Mouse (Mus musculus): Measurements from ENCODE around the gene Bmp8b. TPM values are rescaled to one million over a fixed set of nuclear protein-coding genes. Genes with fewer than 3 reads are reported as not detected.
A peak's percentile ranks its signal among the peaks of the same experiment; 100 is the strongest.
"Not testable (repeated sequence)": the region's sequence is repeated elsewhere in the genome, so short reads cannot be mapped to it uniquely, and the experiment has no call there.

Gene Bmp8b
- polyA plus RNA-seq, 1 experiment from 2014 or later, result 2.2 TPM

DNA sequence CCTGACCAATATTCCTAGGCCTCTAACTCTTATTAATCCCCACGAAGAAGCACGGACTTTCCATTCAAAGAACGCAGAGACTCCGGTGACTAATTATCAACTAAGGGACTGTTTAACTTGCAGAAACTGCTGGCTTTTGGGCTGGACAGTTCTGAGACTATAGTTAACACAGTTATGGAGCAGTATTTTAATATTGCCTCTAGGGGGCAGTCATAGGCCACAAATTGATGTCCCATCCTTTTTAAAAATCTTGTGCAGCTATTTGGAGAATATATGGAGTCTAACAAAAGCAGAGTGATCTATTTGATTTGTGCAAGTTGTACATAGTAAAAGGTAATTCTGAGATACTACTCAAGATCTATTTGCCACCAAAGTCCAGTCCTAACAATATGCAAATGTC is 50.0 kb downstream of the Bmp8b start:
- Histone ChIP-seq H3K36me3 (ENCODE audit: control insufficient read depth, insufficient read depth, low read length) (no peaks in the 10 kb centered on the region), H3K4me3 (ENCODE audit: low read depth, low read length) (no peak overlapping the region), H3K9me3 (ENCODE audit: control insufficient read depth, low read length) (no peaks in the 10 kb centered on the region), H3K27ac (ENCODE audit: low read depth, low read length) (no peak overlapping the region), H3K27me3 (replicated peaks; ENCODE audit: control insufficient read depth, insufficient read depth, low read length) (no peaks in the 10 kb centered on the region), H3K4me1 (replicated peaks; ENCODE audit: control insufficient read depth, insufficient read depth, low read length) (no peaks in the 10 kb centered on the region), H3K4me2 (no peak overlapping the region), H3K9ac (ENCODE audit: low read depth, low read length) (no peak overlapping the region)
- WGBS, result 22% methylated on average over 4 of the region's 4 CpGs
- DNase-seq (ENCODE audit: low spot score) (no peak), ATAC-seq (replicated peaks; ENCODE audit: low FRiP score) (no peak)

DNA sequence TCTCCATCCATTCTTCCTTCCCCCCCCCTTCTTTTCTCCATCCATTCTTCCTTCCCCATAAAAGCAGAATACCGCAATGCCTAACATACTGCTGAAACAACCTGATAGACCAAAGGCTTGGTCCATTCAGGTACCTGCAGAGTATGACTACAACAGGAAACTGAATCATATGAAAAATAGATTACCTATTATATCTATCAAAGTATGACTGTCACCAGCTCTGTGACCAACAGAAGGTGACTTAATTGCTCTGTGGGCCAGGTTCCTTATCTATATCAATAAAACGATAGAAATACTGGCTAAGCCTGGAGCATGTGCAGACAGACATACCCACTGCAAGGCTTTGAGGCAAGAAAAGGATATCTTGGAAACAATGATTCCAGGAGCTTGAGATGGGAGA is 50.5 kb downstream of the Bmp8b start:
- ATAC-seq (replicated peaks; ENCODE audit: low FRiP score) (no peak), DNase-seq (ENCODE audit: low spot score) (no peak)
- Histone ChIP-seq H3K4me1 (replicated peaks; ENCODE audit: control insufficient read depth, insufficient read depth, low read length) (no peaks in the 10 kb centered on the region), H3K4me3 (ENCODE audit: low read depth, low read length) (no peak overlapping the region), H3K36me3 (ENCODE audit: control insufficient read depth, insufficient read depth, low read length) (no peaks in the 10 kb centered on the region), H3K9ac (ENCODE audit: low read depth, low read length) (no peak overlapping the region), H3K9me3 (ENCODE audit: control insufficient read depth, low read length) (no peaks in the 10 kb centered on the region), H3K27ac (ENCODE audit: low read depth, low read length) (no peak overlapping the region), H3K4me2 (no peak overlapping the region), H3K27me3 (replicated peaks; ENCODE audit: control insufficient read depth, insufficient read depth, low read length) (no peaks in the 10 kb centered on the region)
- whole genome bisulfite sequencing, result 46% methylated on average over 2 of the region's 2 CpGs

DNA sequence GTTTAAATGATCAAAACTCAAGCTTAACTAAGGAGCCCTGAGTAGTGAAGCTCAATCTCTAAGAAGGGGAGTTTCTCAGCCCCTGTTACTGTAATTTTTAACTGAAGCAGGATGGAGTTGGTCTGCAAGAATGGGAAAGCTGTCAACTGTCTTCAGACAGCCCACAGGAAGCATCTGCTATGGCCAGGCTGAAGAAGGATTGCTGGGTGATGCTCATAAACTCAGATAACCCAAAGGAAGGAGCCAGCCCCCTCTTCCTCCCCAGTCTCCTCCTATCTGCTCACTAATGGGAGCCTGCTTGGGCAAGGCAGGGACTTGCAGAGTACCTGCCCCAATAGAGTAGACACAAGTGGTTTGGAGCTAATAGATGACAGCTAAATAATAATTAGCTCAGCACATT is 50.9 kb downstream of the Bmp8b start:
- H3K4me3 ChIP-seq (ENCODE audit: low read depth, low read length), result no peak overlapping the region
- DNase-seq (ENCODE audit: low spot score) (no peak), ATAC-seq (replicated peaks; ENCODE audit: low FRiP score) (no peak)
- H3K9ac ChIP-seq (ENCODE audit: low read depth, low read length), result no peak overlapping the region
- no peak overlapping the region for H3K4me2 ChIP-seq
- no peaks in the 10 kb centered on the region for H3K4me1 ChIP-seq (replicated peaks; ENCODE audit: control insufficient read depth, insufficient read depth, low read length)
- no peaks in the 10 kb centered on the region for H3K27me3 ChIP-seq (replicated peaks; ENCODE audit: control insufficient read depth, insufficient read depth, low read length)
- H3K9me3 ChIP-seq (ENCODE audit: control insufficient read depth, low read length), result no peaks in the 10 kb centered on the region
- no peaks in the 10 kb centered on the region for H3K36me3 ChIP-seq (ENCODE audit: control insufficient read depth, insufficient read depth, low read length)
- H3K27ac ChIP-seq (ENCODE audit: low read depth, low read length), result no peak overlapping the region

- H3K27ac ChIP-seq (ENCODE audit: low read depth, low read length), result no peak overlapping the region
- H3K9me3 ChIP-seq (ENCODE audit: control insufficient read depth, low read length), result no peaks in the 10 kb centered on the region
- H3K4me3 ChIP-seq (ENCODE audit: low read depth, low read length), result no peak overlapping the region
- WGBS, result 68% methylated on average over 6 of the region's 6 CpGs
- ATAC-seq (replicated peaks; ENCODE audit: low FRiP score) (no peak), DNase-seq (ENCODE audit: low spot score) (no peak)
- peaks cover 9% of the 10 kb centered on the region for H3K27me3 ChIP-seq (replicated peaks; ENCODE audit: control insufficient read depth, insufficient read depth, low read length)
- no peak overlapping the region for H3K9ac ChIP-seq (ENCODE audit: low read depth, low read length)
- H3K4me1 ChIP-seq (replicated peaks; ENCODE audit: control insufficient read depth, insufficient read depth, low read length), result peaks cover 4% of the 10 kb centered on the region; the same call in 1 of the 2 replicates
- no peak overlapping the region for H3K4me2 ChIP-seq
- H3K36me3 ChIP-seq (ENCODE audit: control insufficient read depth, insufficient read depth, low read length), result no peaks in the 10 kb centered on the region
These were observed 55.6 kb downstream of the Bmp8b start for GRCm38 (mm10) chr4:123160571-123160970.

DNA sequence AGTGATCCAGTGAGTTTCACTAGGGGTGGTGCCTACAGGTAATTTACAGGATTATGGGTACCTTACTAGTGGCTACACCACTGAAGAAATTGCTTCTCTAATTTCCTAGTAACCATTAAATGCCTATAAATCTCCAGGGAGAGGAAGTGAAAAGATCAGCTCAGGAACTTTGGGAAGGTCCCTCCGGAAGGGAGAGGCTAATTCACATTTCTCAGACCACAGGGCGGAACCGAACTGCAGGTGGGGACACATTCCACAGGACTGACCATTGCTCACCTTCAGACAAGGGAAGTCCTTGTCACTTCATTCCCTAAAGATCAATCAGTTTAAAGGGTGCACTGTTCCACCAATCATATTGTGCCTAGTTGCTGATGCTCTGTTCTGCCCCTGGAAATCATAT is 56.3 kb downstream of the Bmp8b start:
- not testable (repeated sequence) for H3K4me2 ChIP-seq; H3K9ac ChIP-seq (ENCODE audit: low read depth, low read length); DNase-seq (ENCODE audit: low spot score); H3K9me3 ChIP-seq (ENCODE audit: control insufficient read depth, low read length); H3K4me3 ChIP-seq (ENCODE audit: low read depth, low read length); H3K4me1 ChIP-seq (replicated peaks; ENCODE audit: control insufficient read depth, insufficient read depth, low read length); H3K27me3 ChIP-seq (replicated peaks; ENCODE audit: control insufficient read depth, insufficient read depth, low read length); H3K27ac ChIP-seq (ENCODE audit: low read depth, low read length); H3K36me3 ChIP-seq (ENCODE audit: control insufficient read depth, insufficient read depth, low read length); ATAC-seq (replicated peaks; ENCODE audit: low FRiP score)
- WGBS, result 81% methylated on average over 3 of the region's 3 CpGs

- no peaks in the 10 kb centered on the region for H3K36me3 ChIP-seq (ENCODE audit: control insufficient read depth, insufficient read depth, low read length)
- H3K4me3 ChIP-seq (ENCODE audit: low read depth, low read length), result no peak overlapping the region
- H3K27ac ChIP-seq (ENCODE audit: low read depth, low read length), result no peak overlapping the region
- no peak overlapping the region for H3K9ac ChIP-seq (ENCODE audit: low read depth, low read length)
- peaks cover 4% of the 10 kb centered on the region; the same call in 1 of the 2 replicates for H3K4me1 ChIP-seq (replicated peaks; ENCODE audit: control insufficient read depth, insufficient read depth, low read length)
- no peaks in the 10 kb centered on the region for H3K9me3 ChIP-seq (ENCODE audit: control insufficient read depth, low read length)
- 12% methylated on average over 15 of the region's 15 CpGs for WGBS
- DNase-seq (ENCODE audit: low spot score) (peak; percentile 38), ATAC-seq (replicated peaks; ENCODE audit: low FRiP score) (peak; percentile 45; the same call in 1 of the 2 replicates)
- peaks cover 9% of the 10 kb centered on the region for H3K27me3 ChIP-seq (replicated peaks; ENCODE audit: control insufficient read depth, insufficient read depth, low read length)
- peak overlapping the region; percentile 41 for H3K4me2 ChIP-seq
These were observed 57.4 kb downstream of the Bmp8b start for GRCm38 (mm10) chr4:123162305-123162917.

GRCm38 (mm10) chr4:123164157-123164556 is 59.2 kb downstream of the Bmp8b start:
- no peaks in the 10 kb centered on the region for H3K9me3 ChIP-seq (ENCODE audit: control insufficient read depth, low read length)
- no peaks in the 10 kb centered on the region for H3K36me3 ChIP-seq (ENCODE audit: control insufficient read depth, insufficient read depth, low read length)
- H3K27ac ChIP-seq (ENCODE audit: low read depth, low read length), result no peak overlapping the region
- no peak overlapping the region for H3K9ac ChIP-seq (ENCODE audit: low read depth, low read length)
- H3K4me2 ChIP-seq, result no peak overlapping the region
- no peak overlapping the region for H3K4me3 ChIP-seq (ENCODE audit: low read depth, low read length)
- 72% methylated on average over 15 of the region's 15 CpGs for WGBS
- H3K4me1 ChIP-seq (replicated peaks; ENCODE audit: control insufficient read depth, insufficient read depth, low read length), result peaks cover 4% of the 10 kb centered on the region; the same call in 1 of the 2 replicates
- H3K27me3 ChIP-seq (replicated peaks; ENCODE audit: control insufficient read depth, insufficient read depth, low read length), result peaks cover 9% of the 10 kb centered on the region
- ATAC-seq (replicated peaks; ENCODE audit: low FRiP score) (no peak), DNase-seq (ENCODE audit: low spot score) (no peak)

DNA sequence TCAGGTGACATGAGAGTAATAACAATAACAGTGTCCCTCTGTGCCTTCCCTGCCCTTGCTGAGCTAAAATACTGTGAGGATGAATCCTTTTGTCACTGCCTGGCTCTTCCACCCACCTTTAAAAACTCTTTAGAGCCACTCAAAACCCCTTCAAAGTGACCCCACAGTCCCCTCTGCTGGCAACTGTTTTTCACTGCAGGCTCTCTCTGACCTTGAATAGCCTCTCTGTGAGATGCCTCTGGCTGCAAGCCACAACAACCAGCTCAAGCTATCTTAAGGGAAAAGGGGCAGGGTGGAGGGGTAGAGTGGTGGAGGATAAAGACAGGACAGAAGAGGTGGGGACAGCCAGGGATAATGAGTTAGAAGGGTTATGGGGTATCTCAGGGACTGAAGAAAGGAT is 66.8 kb downstream of the Bmp8b start:
- Histone ChIP-seq H3K27me3 (replicated peaks; ENCODE audit: control insufficient read depth, insufficient read depth, low read length) (peaks cover 37% of the 10 kb centered on the region), H3K4me1 (replicated peaks; ENCODE audit: control insufficient read depth, insufficient read depth, low read length) (no peaks in the 10 kb centered on the region), H3K36me3 (ENCODE audit: control insufficient read depth, insufficient read depth, low read length) (no peaks in the 10 kb centered on the region), H3K9me3 (ENCODE audit: control insufficient read depth, low read length) (no peaks in the 10 kb centered on the region), H3K27ac (ENCODE audit: low read depth, low read length) (no peak overlapping the region), H3K9ac (ENCODE audit: low read depth, low read length) (no peak overlapping the region), H3K4me2 (no peak overlapping the region), H3K4me3 (ENCODE audit: low read depth, low read length) (no peak overlapping the region)
- no peak for ATAC-seq (replicated peaks; ENCODE audit: low FRiP score)
- no peak for DNase-seq (ENCODE audit: low spot score)

All from liver, embryonic 11.5 days (tissue).